Mouse (Mus musculus): ENCODE data around the gene Lasp1. TPM values are rescaled to one million over a fixed set of nuclear protein-coding genes. Genes with fewer than 3 reads are reported as not detected.

Gene Lasp1
- polyA plus RNA-seq, 1 experiment from 2014 or later, result 137 TPM

Other genes with a start within 250 kb of the Lasp1 start
- 7.0 and 8.5 TPM in 2 replicates for gene Srcin1, start 222.8 kb upstream of the Lasp1 start, polyA plus RNA-seq (2015; fragmentation: Nextera tagmentation; extraction: Ambion mirVana)
- 3.0 and 4.2 TPM in 2 replicates for gene Epop, start 169.3 kb upstream of the Lasp1 start, polyA plus RNA-seq (2015; fragmentation: Nextera tagmentation; extraction: Ambion mirVana)
- 3.1 and 3.9 TPM in 2 replicates for gene Mllt6, start 135.6 kb upstream of the Lasp1 start, polyA plus RNA-seq (2015; fragmentation: Nextera tagmentation; extraction: Ambion mirVana)
- 14.4 and 16.1 TPM in 2 replicates for gene Cisd3, start 113.2 kb upstream of the Lasp1 start, polyA plus RNA-seq (2015; fragmentation: Nextera tagmentation; extraction: Ambion mirVana)
- 23.6 and 25.3 TPM in 2 replicates for gene Pcgf2, start 98.5 kb upstream of the Lasp1 start, polyA plus RNA-seq (2015; fragmentation: Nextera tagmentation; extraction: Ambion mirVana)
- 503 and 505 TPM in 2 replicates for gene Psmb3, start 95.6 kb upstream of the Lasp1 start, polyA plus RNA-seq (2015; fragmentation: Nextera tagmentation; extraction: Ambion mirVana)
- 3.7 and 4.0 TPM in 2 replicates for gene Pip4k2b, start 54.3 kb upstream of the Lasp1 start, polyA plus RNA-seq (2015; fragmentation: Nextera tagmentation; extraction: Ambion mirVana)
- 19.0 and 19.6 TPM in 2 replicates for gene Cwc25, start 32.4 kb upstream of the Lasp1 start, polyA plus RNA-seq (2015; fragmentation: Nextera tagmentation; extraction: Ambion mirVana)
- gene 1700001P01Rik, start 23.1 kb upstream of the Lasp1 start, polyA plus RNA-seq (2015; fragmentation: Nextera tagmentation; extraction: Ambion mirVana), result 0.81 and 1.1 TPM in 2 replicates
- 363 and 377 TPM in 2 replicates for gene Rpl23, start 16.6 kb upstream of the Lasp1 start, polyA plus RNA-seq (2015; fragmentation: Nextera tagmentation; extraction: Ambion mirVana)
- gene B230217C12Rik, start 41.8 kb downstream of the Lasp1 start, polyA plus RNA-seq (2015; fragmentation: Nextera tagmentation; extraction: Ambion mirVana), result 23.2 and 24.8 TPM in 2 replicates
- 0.59 and 0.74 TPM in 2 replicates for gene Fbxo47, start 85.2 kb downstream of the Lasp1 start, polyA plus RNA-seq (2015; fragmentation: Nextera tagmentation; extraction: Ambion mirVana)
- gene Plxdc1, start 187.4 kb downstream of the Lasp1 start, polyA plus RNA-seq (2015; fragmentation: Nextera tagmentation; extraction: Ambion mirVana), result 0.38 and 0.63 TPM in 2 replicates
- 8.0 and 10.5 TPM in 2 replicates for gene Arl5c, start 197.2 kb downstream of the Lasp1 start, polyA plus RNA-seq (2015; fragmentation: Nextera tagmentation; extraction: Ambion mirVana)
- gene Cacnb1, start 224.0 kb downstream of the Lasp1 start, polyA plus RNA-seq (2015; fragmentation: Nextera tagmentation; extraction: Ambion mirVana), result 49.8 and 51.8 TPM in 2 replicates
- 699 and 710 TPM in 2 replicates for gene Rpl19, start 227.7 kb downstream of the Lasp1 start, polyA plus RNA-seq (2015; fragmentation: Nextera tagmentation; extraction: Ambion mirVana)